Mouse (Mus musculus) forebrain, embryonic 15.5 days (tissue): Measurements from ENCODE around the gene Spata1. TPM values are rescaled to one million over a fixed set of nuclear protein-coding genes. Genes with fewer than 3 reads are reported as not detected.

Source experiments
- ATAC-seq: fragments of 200-750 bp; cut with Nextera tagmentation; replicated peaks from 2 replicates; pipeline ENCODE4 v1.8.0; 2017; ENCODE audit warnings: mild to moderate bottlenecking, moderate TSS enrichment, moderate library complexity
- H3K27ac ChIP-seq: fragments of 300-500 bp; sonication (generic); replicated peaks from 2 replicates; pipeline ENCODE4 v1.5.1; 2015; ENCODE audit warnings: mild to moderate bottlenecking, inconsistent platforms
- H3K27me3 ChIP-seq: fragments of 300-500 bp; sonication (generic); 2 replicates; pipeline ENCODE4 v1.6.1; 2015; ENCODE audit warnings: inconsistent platforms
- H3K36me3 ChIP-seq: fragments of 300-500 bp; sonication (generic); 2 replicates; pipeline ENCODE4 v1.6.1; 2015; ENCODE audit warnings: mild to moderate bottlenecking, inconsistent platforms
- H3K4me1 ChIP-seq: fragments of 300-500 bp; sonication (generic); 2 replicates; pipeline ENCODE4 v1.6.1; 2015; ENCODE audit warnings: inconsistent platforms
- H3K4me2 ChIP-seq: fragments of 300-500 bp; sonication (generic); replicated peaks from 2 replicates; pipeline ENCODE4 v1.6.1; 2015; ENCODE audit warnings: mild to moderate bottlenecking, inconsistent platforms
- H3K4me3 ChIP-seq: fragments of 300-500 bp; sonication (generic); 2 replicates; pipeline ENCODE4 v1.5.1; 2015; ENCODE audit warnings: mild to moderate bottlenecking, inconsistent platforms
- H3K9ac ChIP-seq: fragments of 300-500 bp; sonication (generic); replicated peaks from 2 replicates; pipeline ENCODE4 v1.6.1; 2015; ENCODE audit warnings: mild to moderate bottlenecking, inconsistent platforms
- H3K9me3 ChIP-seq: fragments of 300-500 bp; sonication (generic); 2 replicates; pipeline ENCODE4 v1.6.1; 2016; ENCODE audit warnings: inconsistent platforms
- WGBS: fragments of 180-500 bp; shearing (Covaris S2); methylation state at CpG from one replicate; pipeline ENCODE4 v1.1.7; 2015; ENCODE audit warnings: mixed read lengths; 5-methylcytosine and 5-hydroxymethylcytosine counted together
- polyA plus RNA-seq: library from polyadenylated mRNA; unstranded; fragments of >200 nt; fragmentation: Nextera tagmentation; extraction: Ambion mirVana; gene quantifications from 2 replicates; pipeline ENCODE4 v1.2.1, GENCODE M21; 2015

Gene Spata1
- polyA plus RNA-seq, result 6.1 and 6.8 TPM in 2 replicates

DNA sequence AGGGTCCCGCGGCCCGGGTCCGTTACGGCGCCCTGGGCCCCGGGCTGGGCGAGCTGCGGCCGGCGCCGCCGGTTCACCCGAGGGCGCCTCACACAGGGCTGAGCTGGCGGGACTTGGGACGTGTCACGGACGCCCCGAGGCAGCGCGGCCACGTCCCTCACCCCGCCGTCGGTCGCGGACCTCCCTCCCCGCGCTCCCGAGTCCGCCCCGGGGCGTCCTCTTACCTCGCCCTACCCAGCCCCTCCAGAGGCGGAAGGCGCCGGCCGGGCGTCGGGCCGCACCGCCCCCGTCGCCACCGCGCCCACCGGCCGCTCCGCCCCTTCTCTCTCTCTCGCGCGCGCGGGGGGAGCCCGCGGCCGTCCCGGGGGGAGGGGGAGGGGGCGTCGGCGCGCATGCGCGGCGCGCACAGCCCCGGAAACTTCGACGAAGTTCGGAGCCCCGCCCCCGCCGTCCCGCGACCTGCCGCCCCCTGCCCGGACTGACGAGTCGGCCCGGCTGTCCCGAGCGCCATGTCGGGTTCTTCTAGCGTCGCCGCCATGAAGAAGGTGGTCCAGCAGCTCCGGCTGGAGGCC lies at the start of gene Spata1, which contains the start of gene Gng5:
Gene Spata1 (minus strand): TSS at position 323 of the 572 bp plus-strand sequence.
Gene Gng5 (plus strand): TSS at position 377 of the 572 bp plus-strand sequence.
- peak; percentile 91 for ATAC-seq
- Histone ChIP-seq H3K27ac (peak within 1 kb of the TSS; percentile 79), H3K4me2 (peak within 1 kb of the TSS; percentile 79), H3K36me3 (peaks cover 9% of the 10 kb centered on the region), H3K4me3 (peak within 1 kb of the TSS; percentile 85), H3K9me3 (no peaks in the 10 kb centered on the region), H3K27me3 (no peaks in the 10 kb centered on the region), H3K9ac (peak within 1 kb of the TSS; percentile 78), H3K4me1 (peaks cover 28% of the 10 kb centered on the region)
- under 1% methylated on average over 69 of the region's 88 CpGs for WGBS

DNA sequence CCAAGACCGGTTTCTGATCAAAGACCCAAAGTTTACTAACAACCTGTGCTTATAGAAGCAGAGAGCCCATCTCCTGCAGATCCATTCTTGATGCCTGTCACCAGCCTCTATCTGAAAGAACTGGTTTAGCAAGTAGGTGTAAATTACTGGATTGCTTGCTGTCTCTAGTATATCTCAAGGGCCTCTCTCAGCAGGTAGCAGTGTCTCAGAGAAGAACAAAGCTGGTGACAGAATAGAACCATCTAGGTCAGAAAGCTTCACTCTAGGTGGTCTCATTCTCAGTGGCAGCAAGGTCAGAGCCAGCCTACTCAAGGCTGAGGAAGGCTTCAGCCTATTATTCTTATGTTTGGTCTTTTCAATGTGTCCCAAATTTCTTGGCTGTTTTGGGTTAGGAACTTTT lies 44.1 kb upstream of the Spata1 start:
- H3K4me2 ChIP-seq, result no peak overlapping the region
- no peak overlapping the region for H3K4me3 ChIP-seq
- WGBS, result 56% methylated on average over 1 of the region's 1 CpGs
- H3K27me3 ChIP-seq, result no peaks in the 10 kb centered on the region
- no peaks in the 10 kb centered on the region for H3K36me3 ChIP-seq
- H3K4me1 ChIP-seq, result no peaks in the 10 kb centered on the region
- no peak for ATAC-seq
- no peak overlapping the region for H3K9ac ChIP-seq
- no peak overlapping the region for H3K27ac ChIP-seq
- H3K9me3 ChIP-seq, result no peaks in the 10 kb centered on the region

DNA sequence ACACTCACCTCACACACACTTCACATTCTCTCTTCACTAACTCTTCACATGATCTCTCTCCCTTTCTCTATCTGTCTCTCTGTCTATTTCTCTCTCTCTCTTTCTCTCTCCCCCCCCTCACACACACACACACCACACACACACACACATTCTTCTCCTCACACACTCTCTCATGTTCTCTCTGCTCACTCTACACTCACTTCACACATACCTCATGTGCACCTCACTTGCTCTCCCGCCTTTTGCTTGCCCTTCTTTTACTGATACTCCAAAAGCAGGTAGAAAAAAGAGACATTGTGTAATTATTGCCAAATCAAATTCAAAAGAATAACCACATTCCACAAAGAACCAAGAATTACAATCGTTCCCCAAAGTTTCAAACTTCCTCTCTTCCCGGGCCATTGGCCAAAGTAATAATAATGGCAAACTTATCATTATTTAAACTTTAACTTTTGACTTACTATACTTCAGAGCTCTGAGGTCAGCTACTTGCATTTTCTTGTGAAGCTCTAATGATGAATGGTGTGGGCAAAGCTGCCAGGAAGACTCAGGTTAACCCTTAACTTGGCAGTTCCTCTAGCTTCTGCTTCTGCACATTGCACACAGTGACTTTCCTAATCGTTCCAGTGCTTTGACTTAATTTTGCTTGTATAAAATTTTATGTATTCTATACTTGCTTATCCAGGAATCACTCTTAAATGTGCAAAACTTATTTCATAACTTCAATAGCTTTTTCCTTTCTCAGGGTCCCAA lies 41.1 kb upstream of the Spata1 start:
- no peaks in the 10 kb centered on the region for H3K27me3 ChIP-seq
- H3K36me3 ChIP-seq, result no peaks in the 10 kb centered on the region
- H3K4me3 ChIP-seq, result no peak overlapping the region
- no peak overlapping the region for H3K9ac ChIP-seq
- ATAC-seq, result no peak
- H3K27ac ChIP-seq, result no peak overlapping the region
- H3K9me3 ChIP-seq, result no peaks in the 10 kb centered on the region
- H3K4me2 ChIP-seq, result no peak overlapping the region
- WGBS, result 86% methylated on average over 4 of the region's 4 CpGs
- H3K4me1 ChIP-seq, result no peaks in the 10 kb centered on the region

DNA sequence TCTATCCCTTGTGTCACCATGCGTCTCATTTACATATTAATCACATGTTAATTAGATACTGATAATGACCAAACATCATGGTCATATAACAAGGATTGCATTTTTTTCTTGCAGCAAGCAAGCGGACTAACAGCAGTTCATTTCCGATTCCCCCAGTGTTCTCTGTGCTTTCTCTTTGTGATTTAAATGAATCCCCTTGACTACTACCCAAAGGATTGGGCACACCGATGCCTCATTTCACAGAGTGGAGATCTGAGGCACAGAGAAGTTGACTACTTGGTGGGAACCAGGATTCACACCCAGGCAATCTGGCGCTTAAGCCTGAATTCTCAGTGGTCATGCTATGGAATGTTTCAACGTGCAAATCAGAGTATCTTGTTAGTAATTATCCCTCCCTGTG lies 35.4 kb upstream of the Spata1 start:
- no peak overlapping the region for H3K4me2 ChIP-seq
- H3K36me3 ChIP-seq, result no peaks in the 10 kb centered on the region
- H3K9ac ChIP-seq, result no peak overlapping the region
- WGBS, result 45% methylated on average over 6 of the region's 6 CpGs
- H3K4me1 ChIP-seq, result no peaks in the 10 kb centered on the region
- ATAC-seq, result no peak
- no peaks in the 10 kb centered on the region for H3K27me3 ChIP-seq
- no peaks in the 10 kb centered on the region for H3K9me3 ChIP-seq
- H3K4me3 ChIP-seq, result no peak overlapping the region
- H3K27ac ChIP-seq, result no peak overlapping the region

DNA sequence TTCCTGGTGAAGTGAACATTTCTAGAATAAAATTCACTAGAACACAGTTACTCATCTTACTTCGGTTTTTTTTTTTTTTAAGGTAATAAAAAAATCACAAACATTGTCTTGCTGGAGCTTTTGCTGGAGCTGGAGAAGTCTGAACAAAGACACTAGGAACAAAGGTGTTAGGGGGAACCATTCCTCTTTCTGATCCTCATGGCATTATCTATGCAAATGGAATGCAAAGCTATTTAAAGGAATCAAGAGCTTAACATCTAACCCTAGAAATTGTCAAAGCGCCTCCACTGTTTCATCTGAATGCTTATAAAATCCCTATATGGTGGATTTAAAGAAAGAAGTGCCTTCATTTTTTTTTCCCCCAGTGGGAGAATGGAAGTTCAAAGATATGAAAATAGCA lies 28.8 kb upstream of the Spata1 start:
- Histone ChIP-seq H3K4me3 (no peak overlapping the region), H3K9ac (no peak overlapping the region), H3K36me3 (no peaks in the 10 kb centered on the region), H3K9me3 (no peaks in the 10 kb centered on the region), H3K27me3 (no peaks in the 10 kb centered on the region), H3K4me1 (no peaks in the 10 kb centered on the region), H3K4me2 (no peak overlapping the region), H3K27ac (no peak overlapping the region)
- WGBS, result 41% methylated on average over 2 of the region's 2 CpGs
- ATAC-seq, result no peak

DNA sequence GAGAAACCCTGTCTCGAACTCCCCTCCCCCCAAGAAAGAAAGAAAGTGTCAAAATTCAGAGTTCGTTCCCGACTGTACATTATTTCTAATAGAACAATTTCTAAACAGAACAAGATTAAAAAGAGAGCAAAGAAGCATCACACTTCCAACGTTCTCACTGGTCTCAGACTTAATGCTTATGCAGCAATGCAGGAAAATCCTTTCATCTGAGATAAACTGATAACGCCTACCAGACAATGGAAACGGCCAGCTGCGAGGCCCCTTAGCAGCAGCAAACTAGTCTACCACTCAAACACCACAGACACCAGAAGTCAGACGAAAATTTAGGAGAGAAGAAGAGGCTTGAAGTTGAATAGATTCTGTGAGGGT lies 22.1 kb upstream of the Spata1 start:
- 18% methylated on average over 8 of the region's 8 CpGs for WGBS
- Histone ChIP-seq H3K27me3 (no peaks in the 10 kb centered on the region), H3K27ac (peak overlapping the region; percentile 98), H3K4me1 (peaks cover 14% of the 10 kb centered on the region), H3K9ac (peak overlapping the region; percentile 76), H3K9me3 (no peaks in the 10 kb centered on the region), H3K36me3 (peaks cover 15% of the 10 kb centered on the region), H3K4me2 (peak overlapping the region; percentile 76), H3K4me3 (peak overlapping the region; percentile 81)
- no peak; the same call in 1 of the 2 replicates for ATAC-seq

DNA sequence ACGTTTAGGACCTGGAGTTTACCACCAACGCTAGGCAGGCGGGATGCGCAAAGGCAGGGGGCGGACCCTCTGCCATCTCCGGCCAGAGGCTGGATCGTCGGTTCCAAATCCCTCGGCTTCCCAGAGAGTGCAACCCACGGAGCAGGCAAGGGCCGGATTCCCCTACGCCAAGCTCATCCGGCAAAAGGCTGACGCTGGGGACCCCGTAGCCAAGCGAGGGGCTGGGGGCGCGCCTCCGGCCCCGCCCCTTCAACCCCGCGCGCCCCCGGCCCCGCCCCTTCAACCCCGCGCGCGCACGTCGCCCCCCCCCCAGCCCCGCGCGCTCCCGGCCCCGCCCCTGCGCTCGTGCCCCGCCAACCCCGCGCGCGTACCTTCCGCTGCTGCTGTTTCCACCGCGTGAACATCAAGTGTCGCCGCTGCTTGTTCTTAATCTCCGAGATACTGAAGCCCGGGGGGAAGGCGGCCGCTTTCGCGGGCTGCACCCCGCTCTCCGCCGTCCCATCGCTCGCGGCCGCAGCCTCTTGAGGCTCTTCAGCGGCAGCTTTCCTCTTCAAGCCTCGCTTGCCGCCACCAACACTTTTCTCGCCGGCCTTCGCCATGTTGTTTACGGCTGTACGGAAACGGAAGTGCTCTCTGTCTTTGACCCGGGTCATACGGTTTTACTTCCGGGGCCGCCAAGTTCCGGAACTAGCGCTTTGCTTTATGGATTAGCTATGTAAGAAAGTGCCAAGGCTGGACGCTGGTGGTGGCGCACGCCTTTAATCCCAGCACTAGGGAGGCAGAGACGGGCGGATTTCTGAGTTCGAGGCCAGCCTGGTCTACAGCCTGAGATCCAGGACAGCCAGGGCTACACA lies 21.5 kb upstream of the Spata1 start, which contains the start of gene Rpf1:
Gene Rpf1 (minus strand): TSS at position 632 of the 854 bp plus-strand sequence.
- H3K9me3 ChIP-seq, result no peaks in the 10 kb centered on the region
- H3K4me2 ChIP-seq, result peak within 1 kb of the TSS; percentile 76
- H3K27me3 ChIP-seq, result no peaks in the 10 kb centered on the region
- peaks cover 14% of the 10 kb centered on the region for H3K4me1 ChIP-seq
- WGBS, result under 1% methylated on average over 69 of the region's 82 CpGs
- H3K36me3 ChIP-seq, result peaks cover 15% of the 10 kb centered on the region
- H3K27ac ChIP-seq, result peak within 1 kb of the TSS; percentile 98
- peak; percentile 98 for ATAC-seq
- peak within 1 kb of the TSS; percentile 76 for H3K9ac ChIP-seq
- peak within 1 kb of the TSS; percentile 81 for H3K4me3 ChIP-seq

DNA sequence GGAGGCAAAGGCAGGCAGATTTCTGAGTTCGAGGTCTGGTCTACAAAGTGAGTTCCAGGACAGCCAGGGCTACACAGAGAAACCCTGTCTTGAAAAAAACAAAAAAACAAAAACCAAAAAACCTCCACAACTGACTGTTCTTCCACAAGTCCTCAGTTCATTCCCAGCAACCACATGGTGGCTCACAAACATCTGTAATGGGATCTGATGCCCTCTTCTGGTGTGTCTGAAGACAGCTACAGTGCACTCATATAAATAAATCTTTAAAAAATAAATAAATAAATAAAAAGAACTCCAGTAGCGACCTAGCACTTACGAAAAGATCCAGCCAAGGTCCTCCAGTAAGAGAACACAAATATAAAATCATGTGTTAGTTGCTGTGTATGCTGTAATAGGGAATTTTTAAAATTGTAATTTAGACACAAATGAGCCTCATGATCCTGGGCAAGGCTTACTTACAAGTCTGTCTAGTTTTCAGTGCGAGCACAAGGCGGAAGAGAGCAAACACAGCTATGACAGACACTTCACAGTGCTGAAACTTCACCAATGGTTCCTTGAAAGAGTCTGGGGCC lies 20.8 kb upstream of the Spata1 start:
- Histone ChIP-seq H3K9ac (peak overlapping the region; percentile 76), H3K27me3 (no peaks in the 10 kb centered on the region), H3K36me3 (peaks cover 18% of the 10 kb centered on the region), H3K27ac (peak overlapping the region; percentile 98), H3K4me2 (peak overlapping the region; percentile 76), H3K4me1 (peaks cover 14% of the 10 kb centered on the region), H3K4me3 (peak overlapping the region; percentile 81), H3K9me3 (no peaks in the 10 kb centered on the region)
- ATAC-seq, result no peak; the same call in 1 of the 2 replicates
- 37% methylated on average over 5 of the region's 5 CpGs for WGBS

DNA sequence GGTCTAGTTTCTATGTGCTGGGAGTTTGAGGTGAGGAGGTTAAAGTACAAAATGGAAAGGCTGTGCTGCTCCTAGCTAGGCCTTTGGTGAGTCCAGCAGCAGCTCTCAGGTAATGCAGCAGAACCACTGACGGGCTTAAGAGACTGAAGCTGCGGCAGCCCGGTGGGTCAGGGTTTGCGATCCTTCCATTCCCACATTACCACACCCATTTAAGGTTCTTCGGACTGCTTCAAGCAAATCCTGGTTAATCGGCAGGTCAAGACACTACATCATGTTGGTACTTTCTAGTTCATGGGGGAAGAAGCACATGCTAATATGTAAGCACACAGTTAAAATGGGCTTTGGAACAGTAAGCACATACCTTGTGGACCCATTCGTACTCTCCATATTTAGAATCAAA lies 7.2 kb upstream of the Spata1 start:
- no peak for ATAC-seq
- peaks cover 68% of the 10 kb centered on the region for H3K36me3 ChIP-seq
- no peak overlapping the region for H3K4me2 ChIP-seq
- H3K4me1 ChIP-seq, result peaks cover 7% of the 10 kb centered on the region
- no peak overlapping the region for H3K9ac ChIP-seq
- no peak overlapping the region for H3K4me3 ChIP-seq
- H3K27ac ChIP-seq, result no peak overlapping the region
- no peaks in the 10 kb centered on the region for H3K27me3 ChIP-seq
- no peaks in the 10 kb centered on the region for H3K9me3 ChIP-seq
- WGBS, result 91% methylated on average over 7 of the region's 7 CpGs

DNA sequence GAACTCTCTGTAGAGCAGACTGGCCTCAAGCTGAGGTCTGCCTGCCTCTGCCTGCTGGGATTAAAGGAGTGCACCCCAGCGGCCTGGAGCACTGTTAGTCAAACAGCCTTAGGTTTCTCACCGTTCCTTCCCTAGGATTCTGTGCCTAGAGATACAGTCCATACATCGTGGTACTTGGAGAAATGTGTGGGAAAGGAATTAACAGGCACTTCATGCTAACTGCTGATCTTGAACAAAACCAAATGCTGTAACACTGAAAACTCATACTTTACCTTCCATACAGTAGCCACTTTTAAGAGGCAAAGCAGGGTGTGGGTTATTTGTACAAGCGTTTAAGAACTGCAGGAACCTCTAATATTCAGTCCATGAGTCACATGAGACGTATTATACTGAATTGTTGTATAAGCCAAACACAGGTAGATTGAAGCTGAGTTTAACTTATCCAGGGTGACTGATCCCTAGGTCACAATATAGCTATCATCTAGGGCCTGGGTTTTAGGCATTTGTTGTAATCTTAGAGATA lies 2.1 kb upstream of the Spata1 start:
- Histone ChIP-seq H3K4me2 (peak overlapping the region; percentile 79), H3K9ac (0 out of 2 replicates have a peak overlapping the region, but pooled peaks have one; percentile 78), H3K4me1 (peaks cover 28% of the 10 kb centered on the region), H3K27me3 (no peaks in the 10 kb centered on the region), H3K27ac (no peak overlapping the region), H3K4me3 (peak overlapping the region; percentile 85; the same call in 1 of the 2 replicates), H3K36me3 (peaks cover 23% of the 10 kb centered on the region), H3K9me3 (no peaks in the 10 kb centered on the region)
- 60% methylated on average over 5 of the region's 5 CpGs for WGBS
- no peak for ATAC-seq

DNA sequence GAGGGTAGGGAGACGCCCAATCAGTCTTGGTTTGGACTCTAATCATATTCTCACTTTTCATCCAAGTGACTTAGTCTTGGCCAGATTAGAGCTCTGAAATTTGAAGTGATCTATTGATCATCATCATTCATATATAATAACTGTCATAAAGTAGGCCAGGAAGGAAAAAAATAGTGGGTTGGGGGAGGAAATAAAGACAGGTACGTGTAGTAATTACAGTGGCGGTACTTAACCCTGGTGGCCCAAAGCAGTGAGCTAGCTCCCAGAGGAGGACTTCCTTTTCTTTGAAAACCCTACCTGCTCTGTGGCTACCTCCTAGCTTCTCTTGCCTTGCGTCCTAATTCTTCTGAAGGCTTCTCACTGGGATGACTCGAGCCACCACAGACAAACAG lies 1.3 kb upstream of the Spata1 start:
- no peaks in the 10 kb centered on the region for H3K27me3 ChIP-seq
- 14% methylated on average over 5 of the region's 5 CpGs for WGBS
- H3K27ac ChIP-seq, result peak overlapping the region; percentile 79; the same call in 1 of the 2 replicates
- H3K4me3 ChIP-seq, result peak overlapping the region; percentile 85
- ATAC-seq, result no peak
- peaks cover 28% of the 10 kb centered on the region for H3K4me1 ChIP-seq
- H3K9ac ChIP-seq, result peak overlapping the region; percentile 78
- no peaks in the 10 kb centered on the region for H3K9me3 ChIP-seq
- H3K36me3 ChIP-seq, result peaks cover 16% of the 10 kb centered on the region
- H3K4me2 ChIP-seq, result peak overlapping the region; percentile 79
